Mouse (Mus musculus): ENCODE results near the gene Dis3l2.

Gene Dis3l2

GRCm38 (mm10) chr1:86916355-86916984 is 212.9 kb downstream of the Dis3l2 start:
- DNase-seq (ENCODE audit: low read depth, low spot score) = no peak

GRCm38 (mm10) chr1:86925776-86926175 is 222.2 kb downstream of the Dis3l2 start:
- no peak for DNase-seq (ENCODE audit: low read depth, low spot score)

GRCm38 (mm10) chr1:86931606-86932379 is 228.2 kb downstream of the Dis3l2 start:
- DNase-seq (ENCODE audit: low read depth, low spot score) = no peak

- DNase-seq (ENCODE audit: low read depth, low spot score) = no peak
These were observed 229.2 kb downstream of the Dis3l2 start for GRCm38 (mm10) chr1:86932810-86933209.

GRCm38 (mm10) chr1:86933656-86934055 is 230.0 kb downstream of the Dis3l2 start:
- no peak for DNase-seq (ENCODE audit: low read depth, low spot score)

- DNase-seq (ENCODE audit: low read depth, low spot score) = no peak
These were observed 248.0 kb downstream of the Dis3l2 start for GRCm38 (mm10) chr1:86951501-86952205.

GRCm38 (mm10) chr1:86955801-86956200 is 252.2 kb downstream of the Dis3l2 start:
- DNase-seq (ENCODE audit: low read depth, low spot score) = no peak

DNA sequence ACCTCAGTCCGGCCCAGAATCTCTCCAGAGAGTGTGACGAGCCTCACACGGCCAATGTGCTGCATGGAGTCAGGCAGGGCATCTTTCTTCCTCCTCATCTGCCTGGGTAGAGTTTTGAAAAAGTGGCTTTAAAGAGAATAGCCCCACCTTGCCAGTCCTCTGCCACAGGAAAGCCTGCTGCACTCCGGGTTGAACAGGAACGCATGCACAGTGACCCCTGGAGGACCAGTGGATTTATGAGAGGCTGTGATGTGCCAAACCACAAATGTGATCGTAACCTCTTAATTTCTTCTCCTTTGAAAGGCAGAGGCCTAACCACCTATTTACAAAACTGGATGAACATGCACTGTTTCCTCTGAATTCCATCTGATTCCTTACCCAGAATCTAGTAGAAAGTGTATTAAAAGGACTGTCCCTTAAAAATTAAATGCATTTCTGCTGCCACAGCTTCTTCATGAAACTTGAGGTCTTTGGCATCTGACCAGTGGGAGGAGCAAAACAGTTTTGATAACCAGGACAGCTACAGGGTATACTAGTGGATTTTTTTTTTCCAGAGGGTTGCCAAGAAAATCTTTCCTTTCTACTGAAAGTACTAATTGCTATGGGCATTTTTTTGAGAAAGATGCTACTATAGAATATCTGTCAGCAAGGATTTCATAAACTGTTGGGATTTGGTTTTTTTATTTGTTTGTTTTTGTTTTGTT is 264.8 kb downstream of the Dis3l2 start:
- DNase-seq (ENCODE audit: low read depth, low spot score) = no peak

- no peak for DNase-seq (ENCODE audit: low read depth, low spot score)
These were observed 265.6 kb downstream of the Dis3l2 start for GRCm38 (mm10) chr1:86969173-86969725.

DNA sequence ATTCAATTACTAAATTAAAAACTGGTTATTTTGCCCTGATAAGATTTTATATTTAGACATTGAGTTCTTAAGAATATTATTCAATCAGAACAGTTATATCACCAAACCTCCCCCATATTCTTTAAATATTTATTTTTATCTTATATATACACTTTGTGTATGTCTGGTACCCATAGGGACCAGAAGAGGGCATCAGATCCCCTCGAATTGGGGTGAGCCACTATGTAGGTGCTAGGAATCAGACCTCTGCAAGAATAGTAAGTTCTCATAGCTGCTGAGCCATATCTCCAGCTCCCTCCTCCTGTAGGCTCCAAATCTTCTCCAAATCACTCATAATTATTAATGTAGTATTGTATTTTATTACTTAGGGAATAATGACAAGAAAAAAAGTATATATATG is 269.1 kb downstream of the Dis3l2 start:
- no peak for DNase-seq (ENCODE audit: low read depth, low spot score)

DNA sequence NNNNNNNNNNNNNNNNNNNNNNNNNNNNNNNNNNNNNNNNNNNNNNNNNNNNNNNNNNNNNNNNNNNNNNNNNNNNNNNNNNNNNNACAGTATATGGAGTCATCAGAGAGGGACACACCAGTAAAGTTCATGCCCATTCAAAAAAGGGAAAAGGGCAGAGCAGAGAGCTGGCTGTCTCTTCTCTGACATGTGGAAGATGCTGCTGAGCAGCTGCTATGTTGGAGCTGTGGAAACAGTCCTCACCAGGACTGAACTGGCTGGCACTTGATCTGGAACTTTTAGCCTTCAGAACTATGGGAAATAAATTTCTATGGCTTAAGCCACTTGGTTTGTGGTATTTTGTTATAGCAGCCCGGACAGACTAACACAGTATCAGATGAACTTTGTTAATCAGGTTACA is 273.4 kb downstream of the Dis3l2 start:
- DNase-seq (ENCODE audit: low read depth, low spot score) = no peak

- no peak for DNase-seq (ENCODE audit: low read depth, low spot score)
These were observed 282.8 kb downstream of the Dis3l2 start for GRCm38 (mm10) chr1:86986372-86986771.

- peak; percentile 47 for DNase-seq (ENCODE audit: low read depth, low spot score)
These were observed 289.2 kb downstream of the Dis3l2 start for GRCm38 (mm10) chr1:86992849-86993248.

GRCm38 (mm10) chr1:86994023-86994422 is 290.4 kb downstream of the Dis3l2 start:
- DNase-seq (ENCODE audit: low read depth, low spot score) = no peak

GRCm38 (mm10) chr1:86998051-86998450 is 294.4 kb downstream of the Dis3l2 start:
- DNase-seq (ENCODE audit: low read depth, low spot score) = no peak

GRCm38 (mm10) chr1:87001365-87001764 is 297.8 kb downstream of the Dis3l2 start:
- DNase-seq (ENCODE audit: low read depth, low spot score) = no peak

- peak; percentile 78 for DNase-seq (ENCODE audit: low read depth, low spot score)
These were observed 299.0 kb downstream of the Dis3l2 start for GRCm38 (mm10) chr1:87002545-87003168.

DNA sequence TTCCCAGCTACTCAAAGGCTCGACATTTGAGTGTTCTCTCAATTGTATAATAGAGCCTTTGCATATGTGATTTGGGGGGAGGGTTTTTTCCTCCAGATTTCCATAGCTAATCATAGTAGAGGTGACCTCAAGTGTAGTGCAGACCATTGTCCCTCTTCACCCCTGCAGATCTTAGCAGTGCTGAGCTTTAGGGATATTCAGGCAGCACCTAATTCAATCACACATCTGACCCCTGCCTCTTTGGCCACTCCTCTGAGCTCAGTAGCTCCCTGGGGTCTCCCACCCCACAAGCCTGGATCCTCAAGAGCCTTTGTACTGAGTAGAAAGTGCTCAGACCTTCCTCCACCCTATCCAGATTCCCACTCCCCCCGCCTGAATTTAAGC is 299.6 kb downstream of the Dis3l2 start:
- peak; percentile 54 for DNase-seq (ENCODE audit: low read depth, low spot score)

DNA sequence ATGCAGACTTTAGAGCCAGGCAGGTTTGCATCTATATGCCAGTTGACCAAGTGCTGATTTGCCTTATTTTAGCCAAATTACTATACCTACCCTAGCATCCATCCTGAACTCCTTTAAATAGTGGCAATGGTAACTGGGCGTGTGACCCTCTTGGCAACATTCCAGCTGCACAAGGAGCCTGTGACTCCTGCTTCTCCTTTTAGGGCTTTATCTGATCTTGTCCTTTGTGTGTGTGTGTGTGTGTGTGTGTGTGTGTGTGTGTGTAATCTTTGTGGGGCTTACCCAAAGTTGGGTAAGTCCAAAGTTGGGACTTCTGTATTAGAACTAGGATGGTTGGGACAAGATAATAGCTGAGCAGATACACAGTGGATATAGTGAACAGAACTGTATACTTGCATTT is 302.8 kb downstream of the Dis3l2 start:
- DNase-seq (ENCODE audit: low read depth, low spot score) = no peak

GRCm38 (mm10) chr1:87008211-87008610 is 304.6 kb downstream of the Dis3l2 start:
- peak; percentile 18 for DNase-seq (ENCODE audit: low read depth, low spot score)

- DNase-seq (ENCODE audit: low read depth, low spot score) = no peak
These were observed 305.5 kb downstream of the Dis3l2 start for GRCm38 (mm10) chr1:87009156-87009555.
